Mouse (Mus musculus) spleen, adult 2 months (tissue): ENCODE measurements around the gene Spocd1. TPM values are rescaled to one million over a fixed set of nuclear protein-coding genes. Genes with fewer than 3 reads are reported as not detected.

Source experiments
- DNase-seq, 2 experiments: peaks; one replicate each; pipeline versions ENCODE4 v3.0.0 to v3.0.0-alpha.2; 2012 to 2021; ENCODE audit warnings: low spot score in 2 of 2, low read depth in 1 of 2
- H3K27ac ChIP-seq: fragments of 200-500 bp; 2 replicates; pipeline ENCODE4 v1.5.1; 2012; ENCODE audit warnings: low read length, inconsistent platforms; ENCODE audit not compliant: insufficient read depth
- H3K27me3 ChIP-seq: fragments of 200-500 bp; 2 replicates; pipeline ENCODE4 v1.6.1; 2012; ENCODE audit warnings: mild to moderate bottlenecking, moderate library complexity, low read length, inconsistent platforms; ENCODE audit not compliant: control insufficient read depth, insufficient read depth
- H3K36me3 ChIP-seq: fragments of 200-500 bp; 2 replicates; pipeline ENCODE4 v1.6.1; 2012; ENCODE audit warnings: mild to moderate bottlenecking, low read length, inconsistent platforms; ENCODE audit not compliant: control insufficient read depth, insufficient read depth
- H3K4me1 ChIP-seq: fragments of 200-500 bp; 2 replicates; pipeline ENCODE4 v1.6.1; 2011; ENCODE audit warnings: inconsistent platforms; ENCODE audit not compliant: control insufficient read depth, insufficient read depth, insufficient read length
- H3K4me3 ChIP-seq: fragments of 200-500 bp; 2 replicates; pipeline ENCODE4 v1.5.1; 2011; ENCODE audit warnings: mild to moderate bottlenecking, inconsistent platforms; ENCODE audit not compliant: insufficient read depth, insufficient read length; ENCODE audit errors: extremely low read depth
- CTCF ChIP-seq: fragments of 200-500 bp; IDR thresholded peaks from 2 replicates; pipeline ENCODE4 v1.5.1; 2011; ENCODE audit warnings: mild to moderate bottlenecking, inconsistent platforms; ENCODE audit not compliant: insufficient read depth, insufficient read length, insufficient replicate concordance; ENCODE audit errors: extremely low read depth
- POLR2A ChIP-seq: fragments of 200-500 bp; IDR thresholded peaks from 2 replicates; pipeline ENCODE4 v1.6.1; 2011; ENCODE audit warnings: low read depth, low read length, inconsistent platforms
- WGBS: fragments of 180-500 bp; shearing (Covaris S2); methylation state at CpG from one replicate; pipeline ENCODE4 v1.1.7; 2018; 5-methylcytosine and 5-hydroxymethylcytosine counted together
- polyA plus RNA-seq: library from polyadenylated mRNA; depleted of rRNA; stranded (reverse); fragments of >200 nt; gene quantifications from 2 replicates; pipeline ENCODE4 v1.2.3, GENCODE M21; 2012

Gene Spocd1
- polyA plus RNA-seq, 1 experiment = 0.07 TPM

DNA sequence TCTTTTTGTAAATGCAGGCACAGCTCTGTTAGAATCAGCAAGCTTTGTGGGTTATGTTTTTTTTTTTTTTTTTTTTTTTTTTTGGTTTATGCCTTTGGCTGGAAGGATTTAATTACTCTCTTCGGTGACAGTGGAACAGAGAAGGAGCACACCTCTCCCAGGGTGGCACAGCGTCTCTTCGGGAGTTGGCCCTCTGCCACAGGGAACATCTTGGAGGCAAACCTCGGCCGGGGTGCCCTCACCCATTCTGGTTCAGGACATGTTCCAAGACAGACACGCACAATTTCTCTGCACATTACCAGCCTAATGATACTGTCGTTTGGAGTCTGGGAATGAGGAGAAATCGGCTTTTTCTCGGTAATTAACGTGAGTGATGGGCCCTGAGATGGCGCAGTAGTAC is 41.8 kb downstream of the Spocd1 start:
- Histone ChIP-seq H3K27ac (no peak overlapping the region), H3K36me3 (no peaks in the 10 kb centered on the region), H3K27me3 (no peaks in the 10 kb centered on the region; the same call in 1 of the 2 replicates), H3K4me1 (peaks cover 5% of the 10 kb centered on the region; the same call in 1 of the 2 replicates), H3K4me3 (no peak overlapping the region)
- 82% methylated on average over 11 of the region's 11 CpGs for WGBS
- DNase-seq = no peak
- TF ChIP-seq POLR2A (no peak), CTCF (no peak)

DNA sequence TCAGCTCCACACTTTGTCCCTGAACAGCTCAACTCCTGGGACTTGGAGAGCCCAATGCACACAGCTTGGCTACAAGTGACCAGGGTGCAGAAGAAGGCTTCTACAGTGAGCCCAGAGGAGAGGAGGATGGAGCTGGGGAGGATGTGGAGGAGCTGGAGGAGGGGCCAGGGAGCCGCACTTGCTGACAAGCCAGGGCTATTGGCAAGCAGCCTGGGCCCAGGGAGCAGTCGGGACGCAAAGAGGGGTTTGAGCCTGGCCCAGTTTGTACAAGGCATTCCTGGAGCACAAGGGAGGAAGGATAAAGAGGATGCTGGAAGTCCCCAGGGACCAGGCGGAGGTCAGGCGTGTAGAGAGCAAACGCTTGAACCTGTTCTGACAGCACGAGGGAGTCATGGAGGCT is 42.9 kb downstream of the Spocd1 start:
- no peak for DNase-seq
- 51% methylated on average over 7 of the region's 7 CpGs for WGBS
- H3K27ac ChIP-seq = no peak overlapping the region
- H3K27me3 ChIP-seq = no peaks in the 10 kb centered on the region; the same call in 1 of the 2 replicates
- H3K4me1 ChIP-seq = no peaks in the 10 kb centered on the region
- H3K4me3 ChIP-seq = no peak overlapping the region
- TF ChIP-seq CTCF (no peak), POLR2A (no peak)
- no peaks in the 10 kb centered on the region for H3K36me3 ChIP-seq

DNA sequence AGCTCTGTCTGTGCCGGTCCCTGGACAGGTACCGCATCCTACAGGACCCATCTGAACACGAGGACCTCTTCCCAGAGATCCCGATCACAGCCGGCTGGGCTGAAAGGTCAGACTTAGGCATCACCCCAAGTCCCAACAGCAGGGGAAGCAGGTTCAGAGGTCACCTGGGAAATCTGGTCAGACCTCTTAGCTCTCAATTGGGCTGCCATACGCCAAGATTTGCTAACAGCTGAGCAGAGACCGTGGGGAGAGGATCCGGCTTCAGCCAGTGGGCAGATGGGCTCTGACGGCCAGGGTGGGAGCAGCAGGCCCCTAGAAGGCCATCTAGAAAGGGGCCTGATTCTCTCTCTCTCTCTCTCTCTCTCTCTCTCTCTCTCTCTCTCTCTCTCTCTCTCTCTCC is 45.2 kb downstream of the Spocd1 start:
- no peak for DNase-seq
- no peak for TF ChIP-seq CTCF
- no peak for TF ChIP-seq POLR2A
- no peaks in the 10 kb centered on the region; the same call in 1 of the 2 replicates for H3K27me3 ChIP-seq
- H3K4me3 ChIP-seq = no peak overlapping the region
- no peak overlapping the region for H3K27ac ChIP-seq
- no peaks in the 10 kb centered on the region for H3K36me3 ChIP-seq
- 72% methylated on average over 9 of the region's 9 CpGs for WGBS
- H3K4me1 ChIP-seq = no peaks in the 10 kb centered on the region

DNA sequence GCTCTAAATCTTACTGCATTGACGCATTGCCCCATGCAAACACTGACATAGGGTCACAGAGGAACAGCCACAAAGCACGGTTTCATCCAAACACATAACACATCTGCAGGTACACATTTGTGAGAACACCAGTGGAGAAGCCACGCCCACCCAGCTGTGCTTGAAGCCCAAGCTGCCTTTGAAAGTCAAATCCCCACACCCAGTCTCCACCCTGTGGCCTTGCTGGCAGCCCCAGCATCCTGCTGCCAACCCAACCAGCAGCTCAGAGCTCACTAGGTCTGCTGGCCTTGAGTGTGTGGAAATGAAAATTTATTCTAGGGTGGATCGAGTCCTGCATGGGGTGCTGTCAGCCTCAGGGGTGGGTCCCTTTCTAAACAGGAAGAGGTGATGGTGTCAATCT is 48.2 kb downstream of the Spocd1 start:
- 57% methylated on average over 4 of the region's 4 CpGs for WGBS
- H3K36me3 ChIP-seq = no peaks in the 10 kb centered on the region
- no peaks in the 10 kb centered on the region; the same call in 1 of the 2 replicates for H3K27me3 ChIP-seq
- no peaks in the 10 kb centered on the region for H3K4me1 ChIP-seq
- DNase-seq = no peak
- TF ChIP-seq POLR2A (no peak), CTCF (no peak)
- no peak overlapping the region for H3K27ac ChIP-seq
- H3K4me3 ChIP-seq = no peak overlapping the region

DNA sequence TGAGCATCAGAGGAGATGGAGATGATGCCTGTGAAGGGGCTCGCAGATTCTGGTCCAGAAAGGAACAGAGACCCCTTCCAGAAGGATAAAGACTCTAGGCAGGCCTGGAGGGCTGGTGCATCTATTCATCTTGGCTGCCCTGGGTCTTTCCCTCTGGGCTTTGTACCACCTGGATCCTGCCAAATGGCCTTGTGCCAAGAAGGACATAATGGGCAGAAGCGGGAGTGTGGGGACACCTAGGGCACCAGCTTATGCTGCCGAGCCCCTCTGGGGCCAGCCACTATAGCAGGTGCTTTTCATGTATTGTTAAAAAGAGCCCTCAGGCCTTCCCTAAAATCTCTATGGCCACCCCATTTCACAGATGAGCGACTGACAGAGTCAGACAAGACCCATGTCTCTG is 49.2 kb downstream of the Spocd1 start:
- DNase-seq = no peak
- WGBS = 85% methylated on average over 4 of the region's 4 CpGs
- TF ChIP-seq CTCF = no peak
- no peak for TF ChIP-seq POLR2A
- Histone ChIP-seq H3K27me3 (peaks cover 5% of the 10 kb centered on the region; the same call in 1 of the 2 replicates), H3K4me1 (no peaks in the 10 kb centered on the region), H3K4me3 (no peak overlapping the region), H3K27ac (no peak overlapping the region), H3K36me3 (no peaks in the 10 kb centered on the region)

DNA sequence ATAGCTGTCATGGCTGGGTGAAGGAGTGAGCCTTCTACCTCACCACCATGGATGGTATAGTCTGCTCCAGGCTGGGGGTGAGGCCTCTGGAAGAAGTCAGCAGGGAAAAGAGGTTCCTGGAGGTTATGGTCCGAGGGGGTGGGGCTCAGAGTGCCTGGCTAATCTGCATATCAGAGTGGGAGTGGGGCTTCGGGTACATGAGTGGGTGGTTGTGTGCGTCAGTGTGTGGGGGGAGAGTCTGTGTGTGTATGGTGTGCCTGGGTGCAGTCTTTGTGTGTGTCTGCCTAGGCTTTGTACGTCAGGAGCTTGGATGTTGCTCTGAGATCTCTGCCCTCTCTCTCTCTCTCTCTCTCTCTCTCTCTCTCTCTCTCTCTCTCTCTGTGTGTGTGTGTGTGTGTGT is 49.9 kb downstream of the Spocd1 start:
- no peak for DNase-seq
- WGBS = 72% methylated on average over 4 of the region's 4 CpGs
- H3K36me3 ChIP-seq = no peaks in the 10 kb centered on the region

DNA sequence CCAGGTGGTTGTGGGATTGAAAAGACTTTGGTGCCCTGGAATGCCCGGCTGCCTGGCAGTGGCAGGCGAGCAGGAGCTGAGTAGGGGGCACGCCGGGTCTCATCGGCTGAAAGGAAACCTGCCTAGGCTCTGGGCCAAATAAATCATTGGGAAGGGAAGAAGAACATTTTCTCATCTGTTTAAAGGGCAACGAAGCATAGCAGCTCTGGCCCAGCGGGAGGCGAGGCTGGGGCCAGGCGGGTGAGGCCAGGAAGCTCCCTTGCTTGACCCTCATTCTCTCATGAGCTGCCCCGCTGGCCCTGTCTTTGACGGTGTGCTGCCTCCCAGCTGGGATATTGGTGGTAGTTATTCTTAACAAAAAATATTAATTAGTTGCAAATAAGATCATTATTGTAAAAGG is 52.6 kb downstream of the Spocd1 start:
- Histone ChIP-seq H3K27me3 (peaks cover 25% of the 10 kb centered on the region), H3K4me1 (peaks cover 18% of the 10 kb centered on the region), H3K36me3 (no peaks in the 10 kb centered on the region), H3K27ac (no peak overlapping the region), H3K4me3 (no peak overlapping the region)
- WGBS = 64% methylated on average over 11 of the region's 11 CpGs
- TF ChIP-seq POLR2A (no peak), CTCF (no peak)
- DNase-seq = no peak

More for the DNA sequence above, 49.9 kb downstream of the Spocd1 start:
- Histone ChIP-seq H3K4me3 (no peak overlapping the region), H3K27ac (no peak overlapping the region), H3K4me1 (peaks cover 3% of the 10 kb centered on the region; the same call in 1 of the 2 replicates), H3K27me3 (peaks cover 5% of the 10 kb centered on the region; the same call in 1 of the 2 replicates)
- no peak for TF ChIP-seq CTCF
- TF ChIP-seq POLR2A = no peak
